Mouse (Mus musculus): ENCODE measurements around the gene Cbr1.

Gene Cbr1

GRCm38 (mm10) chr16:93597551-93597950 lies 8.1 kb upstream of the Cbr1 start:
- in situ Hi-C loops (cut with MboI, MseI), result no loop called here

- in situ Hi-C loops (cut with MboI, MseI), result no loop called here
Measured at GRCm38 (mm10) chr16:93599461-93599860, 6.2 kb upstream of the Cbr1 start.

- in situ Hi-C loops (cut with MboI, MseI), result no loop called here
Measured at GRCm38 (mm10) chr16:93603439-93604212, 2.0 kb upstream of the Cbr1 start, which contains the start of gene Setd4. TSS of gene Setd4 (minus strand) at chr16:93604063.

GRCm38 (mm10) chr16:93604481-93604969 lies 1.1 kb upstream of the Cbr1 start:
- in situ Hi-C loops (cut with MboI, MseI), result no loop called here

GRCm38 (mm10) chr16:93606146-93606545 lies 493 bp downstream of the Cbr1 start:
- in situ Hi-C loops (cut with MboI, MseI), result no loop called here

GRCm38 (mm10) chr16:93607669-93608101 lies 2.0 kb downstream of the Cbr1 start:
- in situ Hi-C loops (cut with MboI, MseI), result no loop called here

- in situ Hi-C loops (cut with MboI, MseI), result no loop called here
Measured at GRCm38 (mm10) chr16:93608731-93609130, 3.1 kb downstream of the Cbr1 start.

- in situ Hi-C loops (cut with MboI, MseI), result no loop called here
Measured at GRCm38 (mm10) chr16:93609796-93610195, 4.1 kb downstream of the Cbr1 start.

- in situ Hi-C loops (cut with MboI, MseI), result no loop called here
Measured at GRCm38 (mm10) chr16:93610961-93611360, 5.3 kb downstream of the Cbr1 start.

GRCm38 (mm10) chr16:93615118-93615870 lies 9.6 kb downstream of the Cbr1 start:
- in situ Hi-C loops (cut with MboI, MseI), result no loop called here

GRCm38 (mm10) chr16:93623759-93624158 lies 18.1 kb downstream of the Cbr1 start:
- in situ Hi-C loops (cut with MboI, MseI), result loop anchor here (5.0 kb wide), 1 partner anchor 49 kb away; no protein-coding TSS in a partner anchor

GRCm38 (mm10) chr16:93624671-93625070 lies 19.0 kb downstream of the Cbr1 start:
- in situ Hi-C loops (cut with MboI, MseI), result loop anchor here (5.0 kb wide), 1 partner anchor 48 kb away; no protein-coding TSS in a partner anchor

- in situ Hi-C loops (cut with MboI, MseI), result no loop called here
Measured at GRCm38 (mm10) chr16:93626745-93627144, 21.1 kb downstream of the Cbr1 start.

- in situ Hi-C loops (cut with MboI, MseI), result no loop called here
Measured at GRCm38 (mm10) chr16:93627761-93628400, 22.2 kb downstream of the Cbr1 start, which contains the start of gene Gm5678. TSS of gene Gm5678 (plus strand) at chr16:93628097.

- in situ Hi-C loops (cut with MboI, MseI), result no loop called here
Measured at GRCm38 (mm10) chr16:93644006-93644405, 38.4 kb downstream of the Cbr1 start.

- in situ Hi-C loops (cut with MboI, MseI), result no loop called here
Measured at GRCm38 (mm10) chr16:93648441-93649183, 43.0 kb downstream of the Cbr1 start.

All from regulatory T cell (primary cell).